Mouse (Mus musculus) stomach, postnatal 0 days (tissue): ENCODE data around the gene Lrrc47.

Source experiments
- CTCF ChIP-seq: IDR thresholded peaks from 2 replicates; pipeline ENCODE4 v1.5.1; 2016; ENCODE audit warnings: antibody characterized with exemption, low read depth, mild to moderate bottlenecking, moderate library complexity
- EP300 ChIP-seq: optimal IDR thresholded peaks from 2 replicates; pipeline ENCODE3; 2016; ENCODE audit warnings: antibody characterized with exemption

DNA sequence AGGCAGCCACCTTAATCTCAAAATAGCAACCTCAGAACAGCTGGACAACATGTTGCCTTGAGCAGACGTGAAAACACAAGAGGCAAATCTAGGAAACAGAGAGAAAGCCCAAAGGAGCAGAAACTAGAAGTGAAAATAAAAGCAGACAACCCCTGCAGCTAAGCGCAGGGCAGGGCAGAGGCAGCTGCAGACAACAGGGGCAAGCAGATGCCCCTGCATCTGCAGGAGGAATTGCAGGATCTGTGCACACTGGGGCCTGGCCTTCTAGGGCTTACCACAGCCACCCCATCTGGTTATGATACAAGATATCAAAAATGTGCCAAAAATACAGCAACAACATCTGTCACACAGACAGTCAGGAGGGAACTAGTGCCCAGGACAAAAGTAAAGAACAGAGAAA, 44.0 kb upstream of the Lrrc47 start:
- TF ChIP-seq CTCF (no peak), EP300 (no peak)
